Mouse (Mus musculus) midbrain, embryonic 13.5 days (tissue): ENCODE results near the gene Camp. TPM values are rescaled to one million over a fixed set of nuclear protein-coding genes. Genes with fewer than 3 reads are reported as not detected.

Experiments used
- ATAC-seq: fragments of 200-750 bp; cut with Nextera tagmentation; 2 replicates; pipeline ENCODE4 v1.8.0; 2017; ENCODE audit warnings: mild to moderate bottlenecking, moderate TSS enrichment, moderate library complexity
- H3K27ac ChIP-seq: fragments of 300-500 bp; sonication (generic); 2 replicates; pipeline ENCODE4 v1.5.1; 2015; ENCODE audit warnings: inconsistent platforms, mild to moderate bottlenecking, moderate library complexity
- H3K27me3 ChIP-seq: fragments of 300-500 bp; sonication (generic); 2 replicates; pipeline ENCODE4 v1.6.1; 2015; ENCODE audit warnings: mild to moderate bottlenecking, inconsistent platforms
- H3K36me3 ChIP-seq: fragments of 300-500 bp; sonication (generic); 2 replicates; pipeline ENCODE4 v1.6.1; 2015; ENCODE audit warnings: mild to moderate bottlenecking, inconsistent platforms
- H3K4me1 ChIP-seq: fragments of 300-500 bp; sonication (generic); replicated peaks from 2 replicates; pipeline ENCODE4 v1.6.1; 2015; ENCODE audit warnings: inconsistent platforms
- H3K4me2 ChIP-seq: fragments of 300-500 bp; sonication (generic); replicated peaks from 2 replicates; pipeline ENCODE4 v1.6.1; 2015; ENCODE audit warnings: moderate library complexity, mild to moderate bottlenecking, inconsistent platforms
- H3K4me3 ChIP-seq: fragments of 300-500 bp; sonication (generic); replicated peaks from 2 replicates; pipeline ENCODE4 v1.5.1; 2015; ENCODE audit warnings: mild to moderate bottlenecking, inconsistent platforms
- H3K9ac ChIP-seq: fragments of 300-500 bp; sonication (generic); replicated peaks from 2 replicates; pipeline ENCODE4 v1.6.1; 2015; ENCODE audit warnings: mild to moderate bottlenecking, inconsistent platforms
- H3K9me3 ChIP-seq: fragments of 300-500 bp; sonication (generic); 2 replicates; pipeline ENCODE4 v1.6.1; 2016; ENCODE audit warnings: mild to moderate bottlenecking, inconsistent platforms
- WGBS: fragments of 180-500 bp; shearing (Covaris S2); methylation state at CpG from one replicate; pipeline ENCODE4 v1.1.7; 2015; 5-methylcytosine and 5-hydroxymethylcytosine counted together
- polyA plus RNA-seq: library from polyadenylated mRNA; unstranded; fragments of >200 nt; fragmentation: Nextera tagmentation; extraction: Ambion mirVana; gene quantifications from 2 replicates; pipeline ENCODE4 v1.2.1, GENCODE M21; 2015

Camp gene
- polyA plus RNA-seq, 1 experiment from 2014 or later, result 0.22 TPM

GRCm38 (mm10) chr9:109875695-109876601, 26.5 kb upstream of the Camp start:
- peak overlapping the region; percentile 92 for H3K9ac ChIP-seq
- no peaks in the 10 kb centered on the region for H3K27me3 ChIP-seq
- peak overlapping the region; percentile 90 for H3K4me2 ChIP-seq
- 1% methylated on average over 69 of the region's 76 CpGs for WGBS
- ATAC-seq, result peak; percentile 73
- no peaks in the 10 kb centered on the region for H3K9me3 ChIP-seq
- peaks cover 29% of the 10 kb centered on the region for H3K36me3 ChIP-seq
- H3K4me1 ChIP-seq, result peaks cover 18% of the 10 kb centered on the region
- peak overlapping the region; percentile 72 for H3K27ac ChIP-seq
- H3K4me3 ChIP-seq, result peak overlapping the region; percentile 96

- Histone ChIP-seq H3K4me3 (peak within 1 kb of the TSS; percentile 96), H3K27me3 (no peaks in the 10 kb centered on the region), H3K4me2 (peak within 1 kb of the TSS; percentile 90), H3K9ac (peak within 1 kb of the TSS; percentile 92), H3K4me1 (peaks cover 18% of the 10 kb centered on the region), H3K9me3 (no peaks in the 10 kb centered on the region), H3K27ac (peak within 1 kb of the TSS; percentile 72), H3K36me3 (peaks cover 20% of the 10 kb centered on the region)
- peak; percentile 94 for ATAC-seq
- WGBS, result 5% methylated on average over 33 of the region's 33 CpGs
These were observed 25.6 kb upstream of the Camp start, which contains the start of gene Cdc25a for GRCm38 (mm10) chr9:109874797-109875691. Gene Cdc25a, plus strand, starts transcription at chr9:109875579.

- no peaks in the 10 kb centered on the region; the same call in 1 of the 2 replicates for H3K27me3 ChIP-seq
- no peak overlapping the region for H3K4me2 ChIP-seq
- WGBS, result 41% methylated on average over 6 of the region's 6 CpGs
- H3K36me3 ChIP-seq, result no peaks in the 10 kb centered on the region
- H3K27ac ChIP-seq, result no peak overlapping the region
- no peak overlapping the region for H3K4me3 ChIP-seq
- H3K9ac ChIP-seq, result no peak overlapping the region
- H3K9me3 ChIP-seq, result no peaks in the 10 kb centered on the region
- ATAC-seq, result no peak
- no peaks in the 10 kb centered on the region for H3K4me1 ChIP-seq
These were observed 21.7 kb upstream of the Camp start for GRCm38 (mm10) chr9:109870983-109871572.

- Histone ChIP-seq H3K27me3 (peaks cover 8% of the 10 kb centered on the region; the same call in 1 of the 2 replicates), H3K27ac (no peak overlapping the region), H3K4me1 (no peaks in the 10 kb centered on the region), H3K9me3 (no peaks in the 10 kb centered on the region), H3K9ac (no peak overlapping the region), H3K36me3 (no peaks in the 10 kb centered on the region), H3K4me3 (no peak overlapping the region), H3K4me2 (no peak overlapping the region)
- 75% methylated on average over 2 of the region's 2 CpGs for WGBS
- no peak for ATAC-seq
These were observed 16.8 kb upstream of the Camp start for GRCm38 (mm10) chr9:109866218-109866617.

- Histone ChIP-seq H3K27ac (no peak overlapping the region), H3K36me3 (no peaks in the 10 kb centered on the region), H3K4me2 (no peak overlapping the region), H3K4me1 (no peaks in the 10 kb centered on the region), H3K4me3 (no peak overlapping the region), H3K27me3 (peaks cover 8% of the 10 kb centered on the region; the same call in 1 of the 2 replicates), H3K9ac (0 out of 2 replicates have a peak overlapping the region, but pooled peaks have one; percentile 0), H3K9me3 (no peaks in the 10 kb centered on the region)
- WGBS, result 69% methylated on average over 3 of the region's 3 CpGs
- ATAC-seq, result no peak
These were observed 13.7 kb upstream of the Camp start for GRCm38 (mm10) chr9:109863085-109863484.

- no peaks in the 10 kb centered on the region for H3K4me1 ChIP-seq
- no peak overlapping the region for H3K4me3 ChIP-seq
- H3K36me3 ChIP-seq, result no peaks in the 10 kb centered on the region
- peaks cover 8% of the 10 kb centered on the region; the same call in 1 of the 2 replicates for H3K27me3 ChIP-seq
- H3K4me2 ChIP-seq, result peak overlapping the region; percentile 25
- 0 out of 2 replicates have a peak overlapping the region, but pooled peaks have one; percentile 0 for H3K9ac ChIP-seq
- ATAC-seq, result peak; percentile 50; the same call in 1 of the 2 replicates
- no peak overlapping the region for H3K27ac ChIP-seq
- no peaks in the 10 kb centered on the region for H3K9me3 ChIP-seq
- 19% methylated on average over 20 of the region's 20 CpGs for WGBS
These were observed 13.1 kb upstream of the Camp start for GRCm38 (mm10) chr9:109862397-109863044.

GRCm38 (mm10) chr9:109855947-109856346, 6.5 kb upstream of the Camp start:
- 78% methylated on average over 6 of the region's 6 CpGs for WGBS
- Histone ChIP-seq H3K4me3 (no peak overlapping the region), H3K4me1 (no peaks in the 10 kb centered on the region), H3K4me2 (no peak overlapping the region), H3K9ac (no peak overlapping the region), H3K27me3 (no peaks in the 10 kb centered on the region), H3K27ac (no peak overlapping the region), H3K36me3 (no peaks in the 10 kb centered on the region), H3K9me3 (no peaks in the 10 kb centered on the region)
- no peak for ATAC-seq

- Histone ChIP-seq H3K9ac (no peak overlapping the region), H3K27ac (no peak overlapping the region), H3K4me1 (no peaks in the 10 kb centered on the region), H3K4me3 (no peak overlapping the region), H3K27me3 (no peaks in the 10 kb centered on the region), H3K9me3 (no peaks in the 10 kb centered on the region), H3K4me2 (no peak overlapping the region), H3K36me3 (no peaks in the 10 kb centered on the region)
- WGBS, result 77% methylated on average over 2 of the region's 2 CpGs
- ATAC-seq, result no peak
These were observed 4.9 kb upstream of the Camp start for GRCm38 (mm10) chr9:109854341-109854740.

GRCm38 (mm10) chr9:109850099-109850498, 682 bp upstream of the Camp start:
- 92% methylated on average over 5 of the region's 5 CpGs for WGBS

GRCm38 (mm10) chr9:109833088-109833412, 16.4 kb downstream of the Camp start:
- Histone ChIP-seq H3K27ac (no peak overlapping the region), H3K9me3 (no peaks in the 10 kb centered on the region), H3K27me3 (no peaks in the 10 kb centered on the region), H3K4me1 (peaks cover 11% of the 10 kb centered on the region), H3K4me3 (peak overlapping the region; percentile 57), H3K36me3 (peaks cover 36% of the 10 kb centered on the region), H3K9ac (peak overlapping the region; percentile 60), H3K4me2 (peak overlapping the region; percentile 93)
- peak; percentile 80 for ATAC-seq
- WGBS, result 13% methylated on average over 6 of the region's 6 CpGs

More at GRCm38 (mm10) chr9:109850099-109850498, 682 bp upstream of the Camp start:
- Histone ChIP-seq H3K27me3 (no peaks in the 10 kb centered on the region), H3K4me2 (no peak overlapping the region), H3K9ac (no peak overlapping the region), H3K4me1 (no peaks in the 10 kb centered on the region), H3K9me3 (no peaks in the 10 kb centered on the region), H3K4me3 (no peak overlapping the region), H3K27ac (no peak overlapping the region), H3K36me3 (peaks cover 6% of the 10 kb centered on the region; the same call in 1 of the 2 replicates)
- ATAC-seq, result no peak

GRCm38 (mm10) chr9:109832391-109833087, 16.9 kb downstream of the Camp start, which contains the start of gene Nme6:
Gene Nme6, plus strand, starts transcription at chr9:109832749.
- no peaks in the 10 kb centered on the region for H3K27me3 ChIP-seq

More at GRCm38 (mm10) chr9:109832391-109833087, 16.9 kb downstream of the Camp start, which contains the start of gene Nme6:
- H3K4me1 ChIP-seq, result peaks cover 11% of the 10 kb centered on the region
- H3K4me3 ChIP-seq, result peak within 1 kb of the TSS; percentile 57
- peak within 1 kb of the TSS; percentile 60 for H3K9ac ChIP-seq
- ATAC-seq, result peak; percentile 98
- under 1% methylated on average over 32 of the region's 32 CpGs for WGBS
- peaks cover 31% of the 10 kb centered on the region for H3K36me3 ChIP-seq
- H3K27ac ChIP-seq, result peak within 1 kb of the TSS; percentile 67
- H3K4me2 ChIP-seq, result peak within 1 kb of the TSS; percentile 93
- H3K9me3 ChIP-seq, result no peaks in the 10 kb centered on the region
